Mouse (Mus musculus) left cerebral cortex, adult 2 months (tissue): ENCODE results near the gene Klk14. TPM values are rescaled to one million over a fixed set of nuclear protein-coding genes. Genes with fewer than 3 reads are reported as not detected.
"Not testable (repeated sequence)": the region's sequence is repeated elsewhere in the genome, so short reads cannot be mapped to it uniquely, and the experiment has no call there.

ENCODE experiments used
- DNase-seq, 2 experiments: peaks; one replicate each; pipeline ENCODE4 v3.0.0; 2021 to 2022; ENCODE audit warnings: low spot score in 2 of 2, mixed read lengths in 1 of 2; ENCODE audit errors: extremely low spot score in 1 of 2
- H3K27ac ChIP-seq: fragments of 200-600 bp; 2 replicates; pipeline ENCODE4 v1.8.1; 2022
- H3K4me3 ChIP-seq: fragments of 200-600 bp; 2 replicates; pipeline ENCODE4 v1.8.1; 2022
- CTCF ChIP-seq: fragments of 200-600 bp; IDR thresholded peaks from 2 replicates; pipeline ENCODE4 v1.8.1; 2022; ENCODE audit warnings: antibody characterized with exemption, mild to moderate bottlenecking, moderate library complexity
- intact Hi-C: fragments of 180-260 bp; cut with DNase I; formaldehyde crosslinking; loops from one replicate; pipeline ENCODE4 v1.15.1; 2025
- long read RNA-seq, 2 experiments: library from polyadenylated mRNA; stranded (forward); transcript quantifications; one replicate each; pipeline ENCODE4 v2.0.0; 2021; ENCODE audit warnings: borderline mapping rate in 2 of 2
- total RNA-seq, 2 experiments: library from RNA; stranded (reverse); gene quantifications; 2 replicates each; pipeline ENCODE4 v1.2.3; 2021

Gene Klk14
- total RNA-seq, result not detected
- long read RNA-seq, experiment 1, result 0 reads
- long read RNA-seq, experiment 2, result 0 reads

DNA sequence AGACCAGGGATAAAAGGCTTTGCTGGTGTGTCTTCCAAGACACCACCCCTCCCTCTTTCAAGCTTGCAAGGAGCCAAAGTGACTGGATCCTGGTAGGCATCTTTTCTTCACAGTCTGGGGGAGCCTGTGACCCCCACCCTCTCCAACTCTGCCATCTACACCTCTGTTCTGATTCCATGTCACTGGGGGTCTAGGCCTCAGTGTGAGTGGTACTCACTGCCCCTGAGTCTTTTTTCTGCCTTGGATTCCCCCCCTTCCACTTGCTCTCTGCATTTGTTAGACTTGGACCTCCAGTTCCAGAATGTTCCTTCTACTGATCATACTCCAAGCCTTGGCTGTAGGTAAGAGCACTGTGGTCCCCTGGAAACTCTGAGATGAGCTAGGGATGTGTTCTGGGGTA lies at the start of gene Klk14:
Klk14 (plus strand) TSS at position 301 of the 400 bp plus-strand sequence.
- no peak within 1 kb of the TSS for H3K27ac ChIP-seq
- H3K4me3 ChIP-seq, result no peak within 1 kb of the TSS
- intact Hi-C loops, result no loop called here
- no peak for TF ChIP-seq CTCF
- no peak for DNase-seq

GRCm38 (mm10) chr7:43642587-43642986 lies 47.6 kb upstream of the Klk14 start:
- no peak for TF ChIP-seq CTCF
- no peak overlapping the region for H3K27ac ChIP-seq
- H3K4me3 ChIP-seq, result no peak overlapping the region
- intact Hi-C loops, result no loop called here
- no peak for DNase-seq

DNA sequence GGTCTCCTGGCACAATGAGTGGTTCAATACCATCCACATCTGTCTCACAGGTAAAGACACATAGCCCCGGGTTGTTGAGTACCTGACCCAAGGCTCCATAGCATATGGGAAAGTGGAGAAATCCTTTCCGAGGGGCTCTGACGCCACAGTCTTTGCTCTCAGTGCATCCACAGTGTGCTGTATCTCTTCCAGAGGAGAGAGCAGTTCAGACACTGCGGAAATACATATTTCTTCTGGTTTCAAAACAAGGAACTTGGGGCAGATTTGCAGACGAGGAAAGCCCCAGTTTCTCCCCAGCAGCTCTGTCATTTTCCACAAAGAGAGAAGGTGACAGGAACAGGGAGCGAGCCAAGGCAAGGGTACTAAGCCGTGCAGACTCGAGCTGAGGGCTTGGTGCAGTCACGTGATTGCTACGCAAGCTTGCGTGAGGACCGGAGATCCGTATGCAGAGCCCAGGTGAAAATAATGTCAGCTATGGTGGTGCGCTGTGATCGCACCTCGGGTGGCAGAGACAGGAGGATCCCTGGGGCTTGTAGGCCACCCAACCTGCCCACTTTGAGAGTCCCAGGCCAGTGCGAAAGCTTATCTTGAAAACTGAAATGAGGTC lies 47.1 kb upstream of the Klk14 start:
- no peak overlapping the region for H3K4me3 ChIP-seq
- no peak overlapping the region for H3K27ac ChIP-seq
- intact Hi-C loops, result no loop called here
- TF ChIP-seq CTCF, result no peak
- DNase-seq, result no peak

DNA sequence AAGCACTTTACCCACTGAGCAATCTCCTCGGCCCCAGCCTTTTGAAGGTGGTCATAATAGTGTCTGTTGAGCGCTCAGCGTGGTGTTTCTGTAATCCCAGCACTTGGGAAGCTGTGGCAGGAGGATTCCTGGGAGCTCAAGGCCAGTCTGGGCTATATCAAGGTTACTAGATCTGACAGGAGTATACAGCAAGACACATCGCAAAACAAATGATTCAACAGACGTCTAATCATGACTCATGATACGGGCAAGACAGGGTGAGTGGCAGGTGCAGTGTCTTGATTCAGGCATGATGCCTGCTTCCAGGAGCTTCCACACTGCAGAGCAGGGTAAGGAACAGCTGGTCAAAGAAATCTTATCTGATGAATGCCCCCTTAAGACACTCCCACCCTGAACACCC lies 37.5 kb upstream of the Klk14 start:
- Histone ChIP-seq H3K4me3 (no peak overlapping the region), H3K27ac (no peak overlapping the region)
- DNase-seq, result no peak
- intact Hi-C loops, result no loop called here
- TF ChIP-seq CTCF, result no peak

DNA sequence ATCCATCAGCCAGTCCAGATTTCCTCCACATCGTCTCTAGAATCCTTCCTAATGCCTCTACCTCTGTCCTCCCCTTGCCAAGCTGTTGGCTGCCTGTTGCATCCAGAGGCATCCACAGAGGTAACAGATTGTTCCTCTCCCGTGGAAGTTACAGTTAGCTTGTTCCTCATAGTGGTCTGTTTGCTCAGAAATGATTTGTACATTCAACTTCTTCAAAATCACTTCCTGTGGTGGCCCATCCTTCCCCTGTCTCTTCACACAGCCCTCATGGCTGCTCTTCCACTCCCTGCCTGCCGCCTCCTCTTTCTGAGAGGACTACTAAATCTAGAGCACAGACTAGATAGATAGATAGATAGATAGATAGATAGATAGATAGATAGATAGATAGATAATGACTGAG lies 35.7 kb upstream of the Klk14 start:
- intact Hi-C loops, result no loop called here
- no peak for DNase-seq
- no peak overlapping the region for H3K27ac ChIP-seq
- TF ChIP-seq CTCF, result no peak
- H3K4me3 ChIP-seq, result no peak overlapping the region

- no peak for DNase-seq
- no peak overlapping the region for H3K4me3 ChIP-seq
- intact Hi-C loops, result no loop called here
- H3K27ac ChIP-seq, result no peak overlapping the region
- TF ChIP-seq CTCF, result no peak
Measured at GRCm38 (mm10) chr7:43656232-43656631, 34.0 kb upstream of the Klk14 start.

GRCm38 (mm10) chr7:43660002-43660401 lies 30.2 kb upstream of the Klk14 start, which contains the start of gene Siglece:
Gene Siglece, minus strand, starts transcription at chr7:43660161.
- Histone ChIP-seq H3K4me3 (no peak within 1 kb of the TSS), H3K27ac (no peak within 1 kb of the TSS)
- no peak for DNase-seq
- TF ChIP-seq CTCF, result no peak
- intact Hi-C loops, result no loop called here

DNA sequence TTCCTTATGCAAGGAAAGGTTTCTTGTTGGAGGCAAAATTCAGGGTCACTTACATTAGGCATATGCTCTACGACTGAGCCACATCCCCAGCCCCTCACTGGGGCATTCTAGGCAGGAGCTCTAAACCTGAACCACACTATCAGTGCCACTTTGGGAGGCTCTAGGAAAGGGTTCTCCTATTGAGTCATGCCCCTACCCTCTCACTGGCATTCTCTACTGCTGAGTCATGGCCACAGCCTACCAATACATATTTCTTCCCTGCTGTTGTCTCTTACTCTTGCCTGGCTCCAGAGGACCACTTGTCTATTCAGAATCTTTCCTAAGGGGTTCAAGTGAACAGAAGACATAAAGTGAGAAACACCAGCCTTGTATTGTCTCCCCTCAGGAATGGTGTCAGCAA lies 27.4 kb upstream of the Klk14 start:
- DNase-seq, result no peak
- intact Hi-C loops, result no loop called here
- Histone ChIP-seq H3K4me3 (no peak overlapping the region), H3K27ac (no peak overlapping the region)
- no peak for TF ChIP-seq CTCF

GRCm38 (mm10) chr7:43667221-43667620 lies 23.0 kb upstream of the Klk14 start:
- intact Hi-C loops, result loop anchor here (5.0 kb wide), 1 partner anchor 60 kb away; the partner anchor contains the start of gene Zfp819
- not testable (repeated sequence) for H3K4me3 ChIP-seq, H3K27ac ChIP-seq, DNase-seq

- Histone ChIP-seq H3K4me3 (no peak overlapping the region), H3K27ac (no peak overlapping the region)
- DNase-seq, result no peak
- peak; percentile 15; the same call in 1 of the 2 replicates for TF ChIP-seq CTCF
- intact Hi-C loops, result loop anchor here (5.0 kb wide), 1 partner anchor 61 kb away; the partner anchor contains the start of gene Zfp819
Measured at GRCm38 (mm10) chr7:43668582-43668981, 21.6 kb upstream of the Klk14 start.

GRCm38 (mm10) chr7:43671064-43671808 lies 19.0 kb upstream of the Klk14 start:
- intact Hi-C loops, result loop anchor here (1.0 to 10.0 kb wide), 4 partner anchors 92 to 386 kb away; partner anchors contain the start of genes Cldnd2, Etfb, Gm45233 and Zfp715
- no peak for TF ChIP-seq CTCF
- no peak for DNase-seq
- H3K4me3 ChIP-seq, result peak overlapping the region; percentile 70
- peak overlapping the region; percentile 73 for H3K27ac ChIP-seq

- no peak for TF ChIP-seq CTCF
- peak within 1 kb of the TSS; percentile 70 for H3K4me3 ChIP-seq
- intact Hi-C loops, result loop anchor here (1.0 to 10.0 kb wide), 4 partner anchors 93 to 387 kb away; partner anchors contain the start of genes Cldnd2, Etfb, Gm45233 and Zfp715
- DNase-seq, result peak; percentile 83 to 90
- H3K27ac ChIP-seq, result peak within 1 kb of the TSS; percentile 73
Measured at GRCm38 (mm10) chr7:43671809-43672580, 18.2 kb upstream of the Klk14 start, which contains the start of gene Ctu1. Gene Ctu1, plus strand, starts transcription at chr7:43672016.
